ENCODE assay signal across 9 mouse cellular contexts in genomic region chr3:52197982-52198750, GRCm38 (mm10).
DNase-seq lines count a peak whose midpoint lies in the region; ATAC-seq lines count a peak whose summit lies in the region.
"Had no signal": no experiment of that assay in that cellular context is flagged by ENCODE, and none has a peak within 500 bp of the region (broad histone marks: within the 10 kb centered on the region; RNA-seq: fewer than 3 reads in every experiment).

No protein-coding gene starts in this region.

- H3K4me3 ChIP-seq in hindbrain, embryonic 13.5 days = no peak overlapping the region
- H3K4me3 ChIP-seq in hindbrain, embryonic 11.5 days (ENCODE audit: low read depth, low read length) = no peak overlapping the region
- H3K4me3 ChIP-seq in intestine, embryonic 16.5 days (ENCODE audit: low read length) = no peak overlapping the region; the same call in 1 of the 2 replicates
- H3K4me3 ChIP-seq: midbrain, embryonic 12.5 days had no signal

- no peak overlapping the region for H3K9ac ChIP-seq in hindbrain, embryonic 13.5 days
- no peak overlapping the region for H3K9ac ChIP-seq in hindbrain, embryonic 11.5 days (ENCODE audit: low read depth, low read length)
- H3K9ac ChIP-seq in intestine, embryonic 16.5 days (ENCODE audit: low read depth, low read length) = no peak overlapping the region
- H3K9ac ChIP-seq: midbrain, embryonic 12.5 days had no signal

- ATAC-seq in hindbrain, embryonic 13.5 days (ENCODE audit: low FRiP score) = no peak
- no peak for ATAC-seq in hindbrain, embryonic 11.5 days (ENCODE audit: low FRiP score)
- peak; percentile 26; the same call in 1 of the 2 replicates for ATAC-seq in intestine, embryonic 16.5 days

- H3K9me3 ChIP-seq in hindbrain, embryonic 13.5 days = no peaks in the 10 kb centered on the region
- H3K9me3 ChIP-seq in hindbrain, embryonic 11.5 days (ENCODE audit: control insufficient read depth, low read length) = no peaks in the 10 kb centered on the region
- no peaks in the 10 kb centered on the region for H3K9me3 ChIP-seq in intestine, embryonic 16.5 days (ENCODE audit: control insufficient read depth, low read length)
- H3K9me3 ChIP-seq: midbrain, embryonic 12.5 days had no signal

- intact Hi-C loops in left cerebral cortex, postnatal 36 days (cut with DNase I) = loop anchor here (1.0 to 10.0 kb wide), 6 partner anchors 95 to 546 kb away; no protein-coding TSS in a partner anchor

- peak overlapping the region; percentile 94; the same call in 1 of the 2 replicates for H3K27ac ChIP-seq in hindbrain, embryonic 13.5 days
- no peak overlapping the region for H3K27ac ChIP-seq in hindbrain, embryonic 11.5 days (ENCODE audit: low read depth, low read length)
- H3K27ac ChIP-seq in intestine, embryonic 16.5 days (ENCODE audit: low read length) = no peak overlapping the region; the same call in 1 of the 2 replicates
- H3K27ac ChIP-seq: midbrain, embryonic 12.5 days had no signal

- no peak overlapping the region for H3K4me2 ChIP-seq in hindbrain, embryonic 13.5 days
- H3K4me2 ChIP-seq in hindbrain, embryonic 11.5 days (replicated peaks; ENCODE audit: low read depth, low read length) = no peak overlapping the region
- H3K4me2 ChIP-seq in intestine, embryonic 16.5 days (ENCODE audit: low read depth, low read length) = peak overlapping the region; percentile 44
- H3K4me2 ChIP-seq: midbrain, embryonic 12.5 days had no signal

- H3K4me1 ChIP-seq in hindbrain, embryonic 13.5 days (replicated peaks) = peaks cover 19% of the 10 kb centered on the region
- no peaks in the 10 kb centered on the region for H3K4me1 ChIP-seq in hindbrain, embryonic 11.5 days (replicated peaks; ENCODE audit: control insufficient read depth, insufficient read depth, low read length)
- peaks cover 17% of the 10 kb centered on the region for H3K4me1 ChIP-seq in intestine, embryonic 16.5 days (ENCODE audit: control insufficient read depth, insufficient read depth, low read length)

- no peaks in the 10 kb centered on the region for H3K27me3 ChIP-seq in hindbrain, embryonic 13.5 days
- no peaks in the 10 kb centered on the region for H3K27me3 ChIP-seq in hindbrain, embryonic 11.5 days (ENCODE audit: control insufficient read depth, insufficient read depth, low read length)
- no peaks in the 10 kb centered on the region for H3K27me3 ChIP-seq in intestine, embryonic 16.5 days (replicated peaks; ENCODE audit: control insufficient read depth, insufficient read depth, low read length)
- H3K27me3 ChIP-seq: midbrain, embryonic 12.5 days had no signal

- DNase-seq in hindbrain, embryonic 11.5 days (ENCODE audit: low spot score) = no peak
- peak; percentile 82 for DNase-seq in adrenal gland, postnatal 10 days
- DNase-seq in frontal cortex, postnatal 36 days (ENCODE audit: low spot score in 2 of 2) = peak; percentile 79 to 81
- DNase-seq in left cerebral cortex, postnatal 36 days (ENCODE audit: low spot score in 2 of 2) = peak; percentile 70 to 71
- DNase-seq in natural killer cell, adult 2 months (ENCODE audit: low spot score in 2 of 2) = peak; percentile 73 to 75
- no peak for DNase-seq in yolk sac, embryonic 10.5 days (ENCODE audit: low spot score)

- no peaks in the 10 kb centered on the region for H3K36me3 ChIP-seq in hindbrain, embryonic 13.5 days
- no peaks in the 10 kb centered on the region for H3K36me3 ChIP-seq in hindbrain, embryonic 11.5 days (ENCODE audit: control insufficient read depth, insufficient read depth, low read length)
- no peaks in the 10 kb centered on the region for H3K36me3 ChIP-seq in intestine, embryonic 16.5 days (ENCODE audit: control insufficient read depth, insufficient read depth, low read length)
- H3K36me3 ChIP-seq: midbrain, embryonic 12.5 days had no signal

- 78% methylated on average over 23 of the region's 23 CpGs for WGBS in hindbrain, embryonic 13.5 days
- 77% methylated on average over 23 of the region's 23 CpGs for WGBS in hindbrain, embryonic 11.5 days
- 51% methylated on average over 23 of the region's 23 CpGs for WGBS in intestine, embryonic 16.5 days

Comparison
In these comparisons a context has a peak if more than half of its experiments do, and no peak if none do; other contexts are left out.
1. DNase-seq: peak in adrenal gland, postnatal 10 days (single experiment), frontal cortex, postnatal 36 days (2 of 2), left cerebral cortex, postnatal 36 days (2 of 2) and natural killer cell, adult 2 months (2 of 2); none in hindbrain, embryonic 11.5 days (single experiment) and yolk sac, embryonic 10.5 days (single experiment).